Mouse (Mus musculus) layer of hippocampus, postnatal 25 days (tissue): Measurements from ENCODE around the gene Mapk8. TPM values are rescaled to one million over a fixed set of nuclear protein-coding genes. Genes with fewer than 3 reads are reported as not detected.
A peak's percentile ranks its signal among the peaks of the same experiment; 100 is the strongest.
"Not testable (repeated sequence)": the region's sequence is repeated elsewhere in the genome, so short reads cannot be mapped to it uniquely, and the experiment has no call there.

Source experiments
- DNase-seq, 2 experiments: peaks; one replicate each; pipeline ENCODE4 v3.0.0; 2022; ENCODE audit warnings: mixed read lengths in 2 of 2, low spot score in 1 of 2; ENCODE audit errors: extremely low spot score in 1 of 2
- total RNA-seq, 2 experiments: library from RNA; stranded (reverse); gene quantifications; 2 replicates each; pipeline ENCODE4 v1.2.3; 2021

Mapk8 gene
- total RNA-seq: 10 to 100 TPM; 84.8 to 91.9 TPM

- peak; percentile 88 to 94 for DNase-seq
These were observed at the start of gene Mapk8 for GRCm38 (mm10) chr14:33447027-33447569. Mapk8 (minus strand) TSS chr14:33447158.

GRCm38 (mm10) chr14:33495226-33495625 is 48.3 kb upstream of the Mapk8 start:
- no peak for DNase-seq

GRCm38 (mm10) chr14:33487805-33488550 is 41.0 kb upstream of the Mapk8 start:
- DNase-seq: no peak

- no peak for DNase-seq
These were observed 35.0 kb upstream of the Mapk8 start for GRCm38 (mm10) chr14:33481991-33482390.

- DNase-seq: no peak
These were observed 29.3 kb upstream of the Mapk8 start for GRCm38 (mm10) chr14:33476094-33476760.

GRCm38 (mm10) chr14:33474461-33474860 is 27.5 kb upstream of the Mapk8 start:
- DNase-seq: no peak

- no peak for DNase-seq
These were observed 24.4 kb upstream of the Mapk8 start, which contains the start of gene Frmpd2 for GRCm38 (mm10) chr14:33471331-33471730. Frmpd2 (plus strand) TSS chr14:33471696.

- no peak for DNase-seq
These were observed 20.8 kb upstream of the Mapk8 start for GRCm38 (mm10) chr14:33467766-33468165.

GRCm38 (mm10) chr14:33463658-33464057 is 16.7 kb upstream of the Mapk8 start:
- DNase-seq: no peak

GRCm38 (mm10) chr14:33450331-33450730 is 3.4 kb upstream of the Mapk8 start:
- no peak for DNase-seq

- DNase-seq: no peak
These were observed 2.4 kb upstream of the Mapk8 start for GRCm38 (mm10) chr14:33449296-33449840.

- no peak for DNase-seq
These were observed 1.3 kb upstream of the Mapk8 start for GRCm38 (mm10) chr14:33448276-33448675.

- DNase-seq: peak in 1 of 2 experiments; percentile 23
These were observed 366 bp downstream of the Mapk8 start for GRCm38 (mm10) chr14:33446561-33447023.

- no peak for DNase-seq
These were observed 996 bp downstream of the Mapk8 start for GRCm38 (mm10) chr14:33445962-33446361.

- DNase-seq: no peak
These were observed 3.2 kb downstream of the Mapk8 start for GRCm38 (mm10) chr14:33443780-33444179.

GRCm38 (mm10) chr14:33432485-33432884 is 14.5 kb downstream of the Mapk8 start:
- DNase-seq: not testable (repeated sequence)

GRCm38 (mm10) chr14:33424124-33424523 is 22.8 kb downstream of the Mapk8 start:
- no peak for DNase-seq

- no peak for DNase-seq
These were observed 24.0 kb downstream of the Mapk8 start for GRCm38 (mm10) chr14:33423003-33423402.

GRCm38 (mm10) chr14:33418311-33418909 is 28.5 kb downstream of the Mapk8 start:
- DNase-seq: no peak

GRCm38 (mm10) chr14:33415746-33416145 is 31.2 kb downstream of the Mapk8 start:
- no peak for DNase-seq

- DNase-seq: no peak
These were observed 44.6 kb downstream of the Mapk8 start for GRCm38 (mm10) chr14:33402331-33402730.
